Mouse (Mus musculus) layer of hippocampus, postnatal 14 days (tissue): ENCODE results near the gene Dnajb13. TPM values are rescaled to one million over a fixed set of nuclear protein-coding genes. Genes with fewer than 3 reads are reported as not detected.
"Not testable (repeated sequence)": the region's sequence is repeated elsewhere in the genome, so short reads cannot be mapped to it uniquely, and the experiment has no call there.

ENCODE experiments used
- DNase-seq, 2 experiments: peaks; one replicate each; pipeline ENCODE4 v3.0.0; 2021 to 2022; ENCODE audit warnings: low spot score in 2 of 2, mixed read lengths in 1 of 2
- total RNA-seq, 2 experiments: library from RNA; stranded (reverse); gene quantifications; 2 replicates each; pipeline ENCODE4 v1.2.3; 2021

Gene Dnajb13
- total RNA-seq, 2 experiments from 2014 or later: 0.62 to 1.0 TPM

DNA sequence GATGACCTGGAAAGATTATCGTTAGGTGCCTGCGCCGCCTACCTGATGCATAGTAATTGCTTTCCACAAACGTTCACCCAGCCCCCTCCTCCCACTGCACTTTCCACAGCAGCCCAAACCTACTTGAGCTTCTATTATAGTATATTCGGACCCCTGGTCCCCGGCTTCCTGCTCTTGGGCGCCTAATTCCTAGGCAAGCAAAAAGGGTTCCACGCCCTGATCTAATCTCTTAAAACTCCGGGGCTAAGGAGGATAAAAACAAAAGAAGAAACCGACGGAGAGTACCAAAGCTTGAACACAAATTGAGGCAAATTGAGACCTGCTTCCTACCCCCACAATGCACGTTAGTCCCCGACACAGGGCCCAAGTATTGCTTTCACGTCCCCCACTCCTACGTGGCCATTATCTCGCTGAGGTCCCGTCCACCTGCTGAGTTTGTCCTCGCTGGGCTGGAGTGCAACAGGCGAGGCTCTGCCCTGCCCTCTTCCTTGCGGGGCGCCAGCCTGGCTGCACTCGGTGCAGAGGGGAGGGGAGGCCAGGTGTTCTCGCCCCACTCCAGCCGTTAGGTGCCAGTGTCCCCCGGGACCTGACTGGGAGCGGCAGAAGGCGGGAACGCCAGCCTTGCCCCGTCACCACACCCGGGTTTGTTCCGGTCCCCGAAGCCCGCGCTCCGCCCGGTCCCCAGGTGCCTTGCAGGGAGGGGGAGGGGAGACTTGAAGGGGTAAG, 22.2 kb downstream of the Dnajb13 start:
- no peak for DNase-seq

DNA sequence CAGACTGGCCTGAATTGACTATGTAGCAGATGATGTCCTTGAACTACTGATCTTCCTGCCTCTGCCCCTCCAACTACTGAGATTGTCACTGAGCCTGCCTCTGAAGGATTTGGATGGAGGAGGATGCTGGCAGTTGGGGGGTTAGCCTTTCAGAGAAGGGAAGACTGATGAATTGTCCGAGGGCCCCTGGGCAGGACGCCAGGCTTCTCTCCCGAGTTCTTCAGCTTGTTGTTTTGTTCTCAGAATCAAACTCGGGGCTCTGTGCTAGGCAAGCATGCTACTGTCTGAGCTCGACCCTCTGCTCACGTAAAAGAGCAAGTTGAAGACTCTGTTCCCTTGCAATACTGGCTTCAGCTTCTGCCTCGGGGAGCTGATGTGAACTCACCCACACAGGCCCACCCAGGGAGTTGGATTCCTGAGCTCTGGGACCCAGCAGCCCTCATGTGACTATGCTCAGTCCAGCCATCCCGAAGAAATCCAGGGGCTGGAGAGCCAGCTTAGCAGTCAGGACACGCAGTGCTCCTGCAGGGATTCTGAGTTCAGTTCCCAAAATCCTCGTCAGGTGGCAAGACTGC, 26.2 kb downstream of the Dnajb13 start:
- DNase-seq: peak in 1 of 2 experiments; percentile 52

DNA sequence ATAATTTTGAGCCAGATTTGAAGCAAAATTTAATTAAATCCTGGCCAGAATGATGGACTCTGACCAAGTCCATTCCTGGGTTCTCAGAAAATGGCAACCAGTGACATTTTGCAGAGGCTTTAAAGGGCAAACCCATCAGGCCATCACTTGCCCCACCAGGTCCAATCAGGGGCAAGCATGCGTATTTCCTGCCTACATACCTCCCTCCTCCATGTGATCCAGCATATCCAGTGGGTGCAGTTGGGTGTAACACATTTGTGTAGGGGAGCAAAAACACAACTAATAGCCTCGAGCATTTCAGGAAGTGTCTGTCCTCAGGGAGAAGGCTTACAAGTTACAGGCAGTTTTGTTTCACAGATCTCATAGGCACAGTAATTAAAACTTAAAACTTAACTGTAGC, 27.5 kb downstream of the Dnajb13 start:
- DNase-seq: no peak

DNA sequence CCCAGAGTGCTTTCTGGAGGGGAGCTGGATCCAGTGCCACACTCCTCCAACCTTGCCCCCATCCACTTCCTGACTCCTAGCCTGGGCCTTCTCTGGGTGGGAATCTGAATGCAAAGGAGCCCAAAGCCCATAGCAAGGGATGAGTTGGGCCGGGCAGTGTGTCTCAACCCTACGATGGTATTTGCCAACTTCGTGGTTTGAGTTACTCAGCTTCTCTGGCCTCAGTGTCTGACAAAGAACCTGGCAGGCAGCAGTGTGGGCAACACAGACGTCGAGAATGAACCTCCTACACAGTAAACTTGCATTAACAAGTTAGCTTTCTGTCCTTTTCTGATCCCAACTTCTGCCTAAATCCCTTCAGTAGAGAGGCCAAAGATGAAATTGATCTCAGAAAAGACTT, 30.3 kb downstream of the Dnajb13 start:
- DNase-seq: no peak

DNA sequence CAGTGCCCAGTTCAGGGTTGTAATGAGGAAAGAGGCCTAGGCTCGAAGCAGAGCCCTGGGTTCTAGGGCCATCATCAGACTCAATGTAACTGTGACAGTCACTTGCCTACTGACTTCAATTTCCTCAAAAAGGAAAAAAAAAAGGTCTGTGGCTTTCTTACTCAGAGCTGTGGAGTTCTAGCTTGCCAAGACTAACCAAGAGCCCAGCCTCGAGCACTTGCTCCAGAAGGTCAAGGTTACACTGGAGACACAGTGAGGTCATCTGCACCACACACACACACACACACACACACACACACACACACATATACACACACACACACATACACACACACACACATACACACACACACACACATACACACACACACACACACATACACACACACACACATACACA, 32.7 kb downstream of the Dnajb13 start:
- not testable (repeated sequence) for DNase-seq

DNA sequence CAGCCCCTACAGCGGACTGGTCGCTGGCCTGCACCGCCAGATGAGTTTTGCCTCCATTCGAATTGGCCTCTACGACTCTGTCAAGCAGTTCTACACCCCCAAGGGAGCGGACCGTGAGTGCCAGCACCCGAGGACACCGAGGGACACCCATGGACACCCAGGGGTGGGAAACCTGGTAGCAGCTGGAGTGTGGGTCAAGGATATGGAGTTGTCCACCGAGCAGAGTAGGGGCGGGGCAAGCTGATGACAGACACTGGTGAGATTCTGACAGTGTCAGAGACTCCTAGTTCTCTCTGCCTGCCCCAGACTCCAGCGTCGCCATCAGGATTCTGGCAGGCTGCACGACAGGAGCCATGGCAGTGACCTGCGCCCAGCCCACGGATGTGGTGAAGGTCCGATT, 34.6 kb downstream of the Dnajb13 start:
- no peak for DNase-seq

DNA sequence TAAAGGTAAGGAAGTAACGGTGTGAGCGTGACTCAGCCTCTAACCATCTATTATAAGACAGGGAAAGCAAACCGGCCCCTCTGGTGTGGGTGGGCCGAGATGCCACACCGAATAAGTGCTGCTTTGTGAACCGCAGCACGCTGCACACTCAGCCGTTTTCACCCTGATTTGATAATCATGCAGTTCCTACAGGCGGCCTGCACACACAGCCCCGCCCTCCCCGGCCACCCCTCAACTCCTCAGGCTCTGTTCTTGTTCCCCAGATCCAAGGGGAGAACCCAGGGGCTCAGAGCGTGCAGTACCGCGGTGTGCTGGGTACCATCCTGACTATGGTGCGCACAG, 35.0 kb downstream of the Dnajb13 start:
- DNase-seq: no peak

DNA sequence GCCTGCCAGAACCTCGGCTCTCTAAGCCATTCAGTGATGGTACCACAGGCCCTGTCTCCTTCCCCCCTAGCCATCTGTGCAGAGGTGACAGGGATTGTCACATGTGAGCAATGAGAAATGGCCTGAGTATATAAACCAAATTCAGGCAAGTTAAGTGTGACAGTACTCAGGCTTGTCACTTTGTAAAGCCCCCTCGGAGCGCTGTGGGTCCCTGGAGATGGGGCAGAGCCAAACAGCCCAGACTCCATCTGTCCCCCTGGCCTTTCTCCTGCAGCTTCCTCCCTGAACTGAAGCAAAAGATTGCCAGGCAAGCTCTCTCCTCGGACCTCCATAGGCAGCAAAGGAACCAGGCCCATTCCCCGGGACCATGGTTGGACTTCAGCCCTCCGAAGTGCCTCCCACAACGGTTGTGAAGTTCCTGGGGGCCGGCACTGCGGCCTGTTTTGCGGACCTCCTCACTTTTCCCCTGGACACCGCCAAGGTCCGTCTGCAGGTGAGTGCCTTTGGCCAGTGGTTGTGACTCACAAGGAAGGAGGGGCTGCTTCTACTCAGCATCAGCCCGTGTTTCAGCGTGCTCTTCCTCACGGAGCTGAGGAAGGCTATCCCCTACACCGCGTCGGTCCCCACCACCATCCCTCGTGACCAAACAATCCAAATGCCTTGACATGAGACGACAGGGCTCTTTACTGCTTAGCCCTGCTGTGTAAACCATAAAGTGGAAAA, 35.5 kb downstream of the Dnajb13 start:
- DNase-seq: no peak

DNA sequence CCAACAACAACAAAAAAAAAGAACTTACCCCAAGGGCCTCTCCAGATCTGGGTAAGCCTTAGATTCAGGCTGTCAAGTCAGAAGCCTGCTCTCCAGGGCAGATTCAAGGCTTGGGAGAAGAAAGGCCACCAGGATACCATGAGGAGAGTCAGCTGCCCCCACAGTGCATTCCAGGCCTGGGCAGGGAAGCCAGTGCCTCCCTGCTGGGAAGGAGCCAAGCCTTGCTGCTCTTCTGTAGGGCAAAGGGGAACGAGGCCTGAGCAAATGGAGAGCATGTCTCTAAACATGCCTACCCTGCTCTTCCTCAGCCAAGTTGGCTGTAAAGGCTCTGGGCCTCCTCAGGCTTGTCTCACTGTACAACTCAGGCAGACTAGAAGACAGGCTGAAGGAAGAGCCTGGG, 40.1 kb downstream of the Dnajb13 start:
- DNase-seq: no peak

DNA sequence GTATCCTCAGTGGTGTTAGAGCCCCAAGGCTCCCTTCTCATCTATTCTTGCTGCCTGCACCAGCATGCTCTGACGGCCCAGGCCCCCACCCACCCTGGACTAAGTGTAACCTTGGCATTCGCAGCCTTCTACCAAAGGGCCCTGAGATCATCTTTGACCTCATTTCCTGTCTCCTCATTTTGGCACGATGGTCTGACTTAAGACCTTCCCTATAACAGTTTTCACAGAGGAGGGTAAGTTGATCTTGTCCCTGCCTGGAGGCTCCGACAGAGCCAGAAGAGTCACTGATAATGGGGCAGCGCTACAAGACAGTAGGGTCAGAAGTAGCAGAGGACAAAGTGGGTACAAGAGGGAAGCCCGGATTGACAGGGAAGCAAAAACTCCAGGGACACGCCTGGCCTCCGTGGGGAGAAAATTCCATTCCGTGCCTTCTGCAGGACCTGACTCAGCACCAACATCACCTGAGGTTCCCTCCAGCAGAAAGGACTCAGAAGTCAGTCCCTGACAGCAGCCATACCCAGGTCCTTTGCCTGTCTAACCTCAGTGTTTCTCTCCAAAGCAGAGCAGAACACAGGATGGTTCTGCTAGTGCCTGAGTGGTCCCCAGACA, 40.8 kb downstream of the Dnajb13 start:
- no peak for DNase-seq

DNA sequence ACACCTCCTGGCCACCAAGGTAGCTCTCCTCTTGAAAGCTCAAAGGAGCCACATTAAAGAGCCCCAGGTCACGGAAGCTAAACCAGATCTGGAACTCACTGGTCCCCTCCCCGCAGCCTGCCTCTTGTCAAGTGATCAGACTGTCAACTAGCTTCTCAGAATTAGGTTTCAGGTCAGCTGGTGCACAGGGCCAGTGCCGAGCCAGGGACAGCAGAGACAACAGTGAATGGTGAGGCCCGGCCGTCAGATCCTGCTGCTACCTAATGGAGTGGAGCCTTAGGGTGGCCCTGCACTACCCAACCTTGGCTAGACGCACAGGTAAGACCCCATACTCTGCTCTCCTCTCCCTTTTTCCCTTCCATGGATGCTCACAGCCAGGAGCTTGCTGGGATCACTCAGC, 42.0 kb downstream of the Dnajb13 start, which contains the start of gene Ucp3:
Ucp3 (plus strand) TSS at position 214 of the 400 bp plus-strand sequence.
- no peak for DNase-seq

DNA sequence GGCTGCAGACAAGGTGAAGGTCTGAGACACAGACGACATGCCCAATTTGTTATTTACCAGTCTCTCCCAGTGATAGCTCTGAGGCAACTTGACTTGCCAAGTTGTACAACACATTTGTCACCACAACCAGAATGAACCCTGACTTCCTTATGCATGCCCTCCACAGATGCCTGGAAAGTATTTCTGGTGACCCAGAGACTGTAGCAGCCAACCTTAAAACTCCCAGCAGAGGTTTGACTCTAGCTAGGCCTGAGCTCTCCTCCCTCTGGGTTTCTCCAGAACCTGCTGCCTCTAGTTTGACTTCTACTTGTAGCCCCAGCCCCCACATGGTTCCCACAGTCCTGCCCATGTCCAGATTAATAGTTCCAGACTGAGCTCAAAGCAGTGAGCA, 43.4 kb downstream of the Dnajb13 start:
- no peak for DNase-seq

DNA sequence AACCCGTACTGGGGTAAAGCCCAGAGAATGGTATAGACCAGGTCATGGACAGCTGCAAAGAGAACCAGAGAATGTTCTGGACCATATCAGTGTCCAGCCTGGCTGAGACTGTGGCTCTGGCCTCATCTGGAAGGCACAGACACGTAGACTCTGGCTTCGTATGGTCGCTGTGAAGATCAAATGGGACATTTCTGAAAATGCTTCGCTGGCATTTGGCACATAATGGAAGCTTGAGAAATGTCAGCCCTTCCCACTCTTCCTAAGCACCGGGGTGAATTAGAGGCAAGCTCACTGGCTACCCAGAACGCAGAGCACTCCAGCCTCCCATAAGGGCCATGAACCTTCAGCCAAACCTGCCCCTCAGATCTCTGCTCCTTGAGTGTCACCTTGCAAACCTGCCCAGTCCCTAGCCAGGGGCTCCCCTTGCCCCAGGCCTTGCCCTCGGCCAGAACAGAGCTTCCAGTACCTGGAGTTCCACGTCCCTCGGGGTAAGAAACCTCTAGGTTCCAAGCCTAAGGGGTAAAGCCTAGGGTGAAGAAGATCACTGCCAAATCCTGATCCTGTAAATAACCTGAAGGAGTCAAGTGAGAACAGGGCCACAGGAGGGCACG, 43.9 kb downstream of the Dnajb13 start:
- no peak for DNase-seq

DNA sequence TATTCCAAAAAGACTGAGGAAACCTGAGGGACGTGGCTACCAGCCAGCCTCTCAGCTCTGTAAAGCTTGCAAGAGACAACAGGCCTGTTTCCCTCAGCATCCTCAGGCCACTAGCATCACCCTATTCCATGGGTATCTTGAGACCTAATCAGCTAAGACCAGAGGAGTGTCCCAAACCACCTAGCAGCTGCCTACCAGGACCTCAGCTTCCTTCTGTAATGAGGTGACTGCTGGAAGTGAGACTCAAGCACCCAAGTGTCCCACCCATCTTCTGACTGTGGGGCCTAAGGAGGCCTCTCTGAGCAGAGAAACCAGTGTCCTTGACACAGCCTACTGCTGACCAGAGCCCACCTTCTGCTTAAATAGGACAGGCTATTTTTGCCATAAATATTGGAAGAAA, 45.3 kb downstream of the Dnajb13 start:
- DNase-seq: no peak

DNA sequence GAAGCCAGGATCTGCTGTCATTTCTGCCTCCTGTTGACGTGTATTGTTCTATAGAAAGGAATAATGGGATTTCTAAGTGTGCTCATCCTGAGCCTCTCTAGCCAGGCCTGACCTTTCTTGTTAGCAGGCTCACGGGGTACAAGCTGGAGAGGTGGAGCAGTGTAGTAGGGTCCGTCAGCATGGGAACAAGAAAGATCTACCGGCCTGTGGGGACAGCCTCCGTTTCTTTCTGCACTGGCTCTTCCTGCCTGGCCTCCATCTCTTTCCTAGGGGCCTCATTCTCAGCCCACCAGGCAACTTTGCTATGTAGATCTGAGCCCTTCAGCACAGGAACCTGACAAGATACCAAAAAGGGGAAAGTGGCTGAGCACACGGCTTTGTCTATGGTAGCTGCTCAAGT, 46.0 kb downstream of the Dnajb13 start:
- no peak for DNase-seq

DNA sequence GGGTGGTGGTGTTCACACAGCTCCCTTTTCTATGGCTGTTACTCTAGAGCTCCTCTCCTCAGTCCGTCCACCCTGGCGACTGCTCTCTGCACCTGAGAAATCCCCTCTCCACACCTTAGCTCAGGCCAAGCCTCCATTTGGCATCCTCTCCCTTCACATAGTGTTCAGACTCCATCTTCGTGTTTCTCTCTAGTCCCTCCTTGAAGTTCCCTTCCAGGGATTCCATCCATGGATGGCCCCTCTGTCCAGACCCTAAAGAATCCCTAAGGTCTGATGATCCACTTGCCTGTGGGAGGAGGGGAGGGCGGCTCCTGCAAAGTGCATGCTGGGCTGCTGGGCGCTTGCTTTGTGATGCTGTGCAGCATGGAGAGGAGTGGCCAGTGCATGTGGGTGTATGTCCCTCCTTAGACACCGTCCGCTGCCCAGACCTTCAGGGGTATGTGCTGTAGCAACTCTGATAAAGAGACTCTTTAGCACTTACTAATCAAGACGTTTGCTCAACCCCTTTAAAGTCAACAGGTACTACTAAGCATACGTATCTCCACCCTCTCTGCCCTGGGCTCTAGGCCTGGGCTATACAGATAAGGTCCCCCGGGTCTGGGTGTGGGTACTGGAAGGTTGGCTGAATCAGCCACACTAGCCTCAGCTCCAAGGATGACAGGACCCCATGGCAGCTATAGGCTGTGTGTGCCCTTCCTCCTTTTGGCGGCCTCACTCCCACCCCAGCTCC, 47.8 kb downstream of the Dnajb13 start:
- DNase-seq: no peak

DNA sequence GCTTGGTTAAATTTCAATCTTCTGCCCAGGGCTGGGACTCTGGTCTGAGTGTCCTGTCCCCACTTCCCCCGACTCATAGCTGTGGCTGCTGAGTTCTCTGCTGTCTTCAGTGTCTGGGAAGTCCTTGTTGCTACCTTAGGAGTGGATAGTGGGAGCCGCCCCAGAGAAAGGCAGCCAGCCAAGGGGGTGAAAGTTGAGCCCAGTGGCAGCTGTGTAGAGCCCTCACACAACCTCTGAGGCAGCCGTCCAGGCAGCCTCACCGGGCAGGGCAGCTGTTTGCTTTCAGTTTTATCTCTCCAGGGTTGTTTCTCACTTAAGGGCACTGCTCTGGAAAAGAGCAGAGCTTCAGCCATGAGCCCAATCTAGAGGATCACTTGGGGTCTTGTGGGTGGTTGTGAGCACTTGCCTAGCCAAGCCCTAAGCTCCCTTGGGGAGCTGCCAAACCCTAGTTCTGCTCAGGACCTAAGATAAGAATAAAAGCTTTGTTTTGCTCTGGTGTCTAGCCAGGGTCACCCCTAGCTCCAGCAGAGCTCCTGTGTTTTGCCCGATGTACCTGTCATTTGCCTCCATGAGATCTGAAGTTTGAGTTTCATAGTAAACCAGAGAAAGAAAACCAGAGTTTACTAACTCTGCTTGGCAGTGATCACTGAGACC, 49.0 kb downstream of the Dnajb13 start:
- peak in 1 of 2 experiments; percentile 36 for DNase-seq

DNA sequence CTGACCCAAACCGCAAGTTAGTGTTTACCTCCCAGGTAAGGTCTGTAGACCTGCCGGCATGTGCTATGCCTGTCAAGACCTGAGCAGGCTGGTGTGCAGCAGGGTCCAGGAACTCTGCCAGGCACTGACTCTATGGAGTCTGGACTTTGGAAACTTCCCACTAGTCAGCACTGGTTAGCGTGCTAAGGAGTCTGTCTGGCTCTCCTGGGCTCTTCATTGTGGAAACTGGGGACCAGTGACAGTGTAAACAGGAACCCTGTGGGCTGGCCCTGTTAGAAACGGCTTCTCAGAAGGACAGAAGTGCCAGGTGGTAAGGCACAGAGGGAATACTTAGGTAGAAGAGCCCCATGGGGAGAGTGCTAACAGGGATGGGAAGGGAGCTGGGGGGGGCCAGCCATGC, 49.5 kb downstream of the Dnajb13 start:
- no peak for DNase-seq

DNA sequence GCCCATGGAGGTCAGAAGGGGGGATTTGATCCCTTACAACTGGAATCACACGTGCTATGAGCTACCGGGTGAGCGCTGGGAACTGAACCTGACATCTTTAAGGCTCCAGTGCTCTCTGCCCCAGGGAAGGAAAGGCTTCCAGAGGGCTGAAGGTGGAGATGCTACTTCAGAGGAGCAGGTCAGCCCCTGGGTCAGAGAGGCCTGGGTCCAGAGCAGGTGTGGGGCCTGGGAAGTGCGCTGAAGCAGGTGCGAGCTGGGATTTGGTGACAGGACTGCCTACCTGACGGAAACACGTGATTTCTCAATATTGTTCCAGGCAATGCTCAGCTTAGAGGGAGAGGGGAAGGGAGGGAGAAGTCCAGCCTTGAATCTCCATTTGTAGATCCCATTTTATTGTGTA, 50.5 kb downstream of the Dnajb13 start:
- no peak for DNase-seq

DNA sequence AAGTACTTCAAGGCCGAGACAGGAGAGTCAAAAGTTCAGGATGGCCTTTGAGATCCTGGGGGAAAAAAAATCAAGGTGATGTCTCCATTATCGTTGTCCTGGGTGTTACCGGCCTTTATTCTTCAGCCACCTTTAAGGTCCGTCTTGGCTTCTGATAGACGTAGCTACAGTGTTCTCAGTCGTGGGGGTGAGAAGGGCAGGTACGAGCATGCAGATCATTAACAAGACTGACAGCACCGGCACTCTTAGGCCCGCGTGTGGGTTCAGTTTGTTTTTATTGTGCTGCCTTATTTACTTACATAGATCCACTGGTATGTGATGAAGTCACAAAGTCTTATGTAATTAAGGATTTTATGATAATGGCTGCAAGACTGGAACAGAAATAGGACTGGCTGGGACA, 51.0 kb downstream of the Dnajb13 start:
- no peak for DNase-seq

DNA sequence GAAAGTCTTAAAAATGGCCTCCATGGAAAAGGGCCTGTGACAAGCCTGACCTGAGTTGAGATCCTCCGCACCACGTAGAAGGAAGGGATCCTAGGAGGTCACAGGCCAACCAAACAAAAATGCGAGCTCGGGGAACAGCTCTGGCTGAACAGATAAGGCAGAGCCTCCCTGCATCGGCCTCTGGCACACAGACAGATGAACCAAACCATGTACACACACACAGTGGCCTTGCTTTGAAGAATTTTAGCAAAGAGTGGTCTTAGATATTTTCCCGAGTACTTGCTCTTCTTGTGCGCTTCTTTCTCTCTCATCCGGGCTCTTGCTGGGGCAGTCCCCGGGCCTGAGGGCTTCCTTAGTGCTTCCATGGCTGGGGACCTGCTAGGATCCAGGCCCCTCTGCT, 51.6 kb downstream of the Dnajb13 start:
- no peak for DNase-seq
